Mouse (Mus musculus) liver, embryonic 14.5 days (tissue): Measurements from ENCODE around the gene Nktr. TPM values are rescaled to one million over a fixed set of nuclear protein-coding genes. Genes with fewer than 3 reads are reported as not detected.

Experiments used
- ATAC-seq: fragments of 200-750 bp; cut with Nextera tagmentation; 2 replicates; pipeline ENCODE4 v1.8.0; 2017; ENCODE audit warnings: moderate number of reproducible peaks, mild to moderate bottlenecking, moderate library complexity; ENCODE audit not compliant: insufficient read depth
- DNase-seq, 3 experiments: peaks; one replicate each; pipeline ENCODE4 v3.0.0-alpha.2; 2012 to 2013; ENCODE audit warnings: low read depth in 3 of 3, low spot score in 3 of 3
- H3K27ac ChIP-seq: fragments of 300-500 bp; sonication (generic); 2 replicates; pipeline ENCODE4 v1.5.1; 2014; ENCODE audit warnings: moderate library complexity, mild to moderate bottlenecking, control low read depth, inconsistent platforms
- H3K27me3 ChIP-seq: fragments of 300-500 bp; sonication (generic); 2 replicates; pipeline ENCODE4 v1.6.1; 2014; ENCODE audit warnings: mild to moderate bottlenecking, low read length, moderate library complexity; ENCODE audit not compliant: control insufficient read depth, insufficient read depth
- H3K36me3 ChIP-seq: fragments of 300-500 bp; sonication (generic); replicated peaks from 2 replicates; pipeline ENCODE4 v1.6.1; 2014; ENCODE audit warnings: low read depth; ENCODE audit not compliant: control insufficient read depth, insufficient read depth
- H3K4me1 ChIP-seq, 2 experiments: fragments of 200-500 bp in 1 of 2; fragments of 300-500 bp in 1 of 2; sonication (generic) in 1 of 2; replicated peaks; 2 replicates each; pipeline ENCODE4 v1.6.1; 2012 to 2014; ENCODE audit warnings: antibody characterized with exemption in 1 of 2, inconsistent platforms in 1 of 2, low read length in 1 of 2; ENCODE audit not compliant: control insufficient read depth in 2 of 2, insufficient read depth in 2 of 2
- H3K4me2 ChIP-seq: fragments of 300-500 bp; sonication (generic); 2 replicates; pipeline ENCODE4 v1.6.1; 2014; ENCODE audit warnings: low read depth, mild to moderate bottlenecking, control low read depth, moderate library complexity
- H3K4me3 ChIP-seq, 2 experiments: fragments of 200-500 bp in 1 of 2; fragments of 300-500 bp in 1 of 2; sonication (generic) in 1 of 2; 2 replicates each; pipeline ENCODE4 v1.5.1; 2012 to 2014; ENCODE audit warnings: low read depth in 2 of 2, low read length in 2 of 2, mild to moderate bottlenecking in 2 of 2, control low read depth in 1 of 2, inconsistent platforms in 1 of 2, moderate library complexity in 1 of 2; ENCODE audit not compliant: insufficient read depth in 1 of 2
- H3K9ac ChIP-seq: fragments of 300-500 bp; sonication (generic); replicated peaks from 2 replicates; pipeline ENCODE4 v1.6.1; 2014; ENCODE audit warnings: mild to moderate bottlenecking, control low read depth, moderate library complexity
- H3K9me3 ChIP-seq: fragments of 300-500 bp; sonication (generic); 2 replicates; pipeline ENCODE4 v1.6.1; 2016; ENCODE audit warnings: low read length, mixed read lengths; ENCODE audit not compliant: control insufficient read depth
- CTCF ChIP-seq: IDR thresholded peaks from 2 replicates; pipeline ENCODE4 v1.5.1; 2016; ENCODE audit warnings: antibody characterized with exemption, low read depth, control low read depth
- EP300 ChIP-seq: IDR thresholded peaks from 2 replicates; pipeline ENCODE4 v1.6.1; 2016; ENCODE audit warnings: antibody characterized with exemption, low read depth
- WGBS: fragments of 180-500 bp; shearing (Covaris S2); extraction: QIAGEN DNeasy Blood & Tissue Kit; methylation state at CpG from one replicate; pipeline ENCODE4 v1.1.7; 2014; ENCODE audit not compliant: insufficient replicate concordance; 5-methylcytosine and 5-hydroxymethylcytosine counted together
- polyA plus RNA-seq, 2 experiments: library from polyadenylated mRNA; depleted of rRNA in 1 of 2; stranded (reverse) in 1 of 2; unstranded in 1 of 2; fragments of >200 nt; fragmentation: Nextera tagmentation in 1 of 2; extraction: Ambion mirVana in 1 of 2; gene quantifications; 2 replicates each; pipeline versions ENCODE4 v1.2.1 to v1.2.3; 2012 to 2014

Nktr gene
- polyA plus RNA-seq, 2 experiments, result 18.5 to 41.5 TPM

DNA sequence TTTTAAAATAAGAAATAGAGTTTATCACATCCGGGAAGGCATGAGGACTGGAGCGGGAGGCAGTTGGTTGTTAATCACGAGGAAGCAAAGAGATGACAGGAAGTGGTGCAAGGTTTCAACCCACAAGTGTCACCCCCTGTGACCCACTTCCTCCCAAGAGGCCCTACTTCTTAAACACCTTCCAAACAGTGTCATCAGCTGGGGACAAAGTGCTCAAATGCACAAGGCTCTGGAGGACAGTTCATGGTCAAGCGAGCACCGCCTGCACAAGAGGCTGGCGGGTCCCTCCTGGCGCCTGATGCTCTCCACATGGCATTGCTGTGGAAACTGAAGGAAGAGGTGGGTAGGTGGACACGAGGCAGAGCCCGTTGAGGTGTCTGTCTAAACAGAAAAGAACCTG is 44.0 kb upstream of the Nktr start:
- Histone ChIP-seq H3K36me3 (no peaks in the 10 kb centered on the region), H3K4me2 (no peak overlapping the region), H3K9ac (no peak overlapping the region), H3K9me3 (no peaks in the 10 kb centered on the region), H3K4me1 (peaks cover 0 to 12% of the 10 kb centered on the region in 2 experiments; a peak in 2 of 4 replicates), H3K27ac (no peak overlapping the region), H3K27me3 (no peaks in the 10 kb centered on the region; the same call in 1 of the 2 replicates), H3K4me3 (no peak overlapping the region)
- ATAC-seq (no peak), DNase-seq (peak in 1 of 3 experiments; percentile 23)
- WGBS, result 30% methylated on average over 9 of the region's 9 CpGs
- TF ChIP-seq CTCF (no peak), EP300 (no peak)

DNA sequence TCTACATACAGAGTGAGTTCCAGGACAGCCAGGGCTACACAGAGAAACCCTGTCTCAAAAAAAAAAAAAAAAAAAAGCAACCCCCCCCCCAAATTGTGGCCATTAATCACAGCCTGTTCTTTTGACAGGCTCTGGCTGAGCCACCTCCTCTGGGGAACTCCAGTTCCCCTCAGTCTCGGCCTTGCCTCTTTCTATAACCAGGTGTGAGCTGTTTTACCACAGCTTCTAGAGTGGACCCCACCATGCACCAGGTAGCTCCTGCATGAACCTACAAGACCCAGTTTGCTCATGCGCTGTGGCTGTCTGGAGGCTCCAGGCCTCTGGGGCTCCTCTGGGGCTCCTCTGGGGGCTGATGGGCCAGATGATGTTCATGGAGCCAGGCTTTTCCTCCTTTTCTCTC is 43.4 kb upstream of the Nktr start:
- Histone ChIP-seq H3K9ac (no peak overlapping the region), H3K36me3 (no peaks in the 10 kb centered on the region), H3K27ac (no peak overlapping the region), H3K4me2 (no peak overlapping the region), H3K4me1 (peaks cover 0 to 12% of the 10 kb centered on the region in 2 experiments; a peak in 2 of 4 replicates), H3K4me3 (no peak overlapping the region), H3K27me3 (no peaks in the 10 kb centered on the region; the same call in 1 of the 2 replicates), H3K9me3 (no peaks in the 10 kb centered on the region)
- 63% methylated on average over 2 of the region's 2 CpGs for WGBS
- no peak for TF ChIP-seq EP300
- no peak for TF ChIP-seq CTCF
- DNase-seq (no peak), ATAC-seq (no peak)

DNA sequence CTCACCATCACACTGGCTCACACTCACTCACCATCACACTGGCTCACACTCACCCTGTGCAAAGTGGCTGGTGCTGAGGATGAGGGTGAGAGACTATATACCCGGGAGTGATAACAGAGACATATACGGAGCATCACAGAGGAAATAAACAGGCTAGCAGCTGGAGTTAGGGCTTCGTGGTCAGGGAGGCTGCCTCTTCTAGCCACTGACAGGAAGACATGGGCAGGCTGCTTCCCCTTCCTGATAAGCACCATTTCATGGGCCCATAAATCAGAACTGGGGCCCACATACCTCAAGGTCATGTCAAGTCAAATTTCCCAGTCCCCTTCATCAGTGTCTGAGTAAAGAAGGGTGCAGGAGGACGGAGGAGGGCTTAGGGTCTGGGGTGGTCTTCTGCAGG is 41.9 kb upstream of the Nktr start:
- Histone ChIP-seq H3K27ac (no peak overlapping the region), H3K9ac (no peak overlapping the region), H3K36me3 (no peaks in the 10 kb centered on the region), H3K4me3 (no peak overlapping the region), H3K4me2 (no peak overlapping the region), H3K27me3 (no peaks in the 10 kb centered on the region), H3K4me1 (peaks cover 0 to 10% of the 10 kb centered on the region in 2 experiments; a peak in 2 of 4 replicates), H3K9me3 (no peaks in the 10 kb centered on the region)
- DNase-seq, result no peak
- WGBS, result 9% methylated on average over 4 of the region's 4 CpGs
- ATAC-seq, result no peak
- TF ChIP-seq EP300 (no peak), CTCF (no peak)

GRCm38 (mm10) chr9:121677476-121677875 is 41.5 kb upstream of the Nktr start:
- 12% methylated on average over 8 of the region's 8 CpGs for WGBS
- DNase-seq (no peak), ATAC-seq (no peak)

GRCm38 (mm10) chr9:121679549-121679948 is 39.4 kb upstream of the Nktr start:
- Histone ChIP-seq H3K9ac (no peak overlapping the region), H3K36me3 (no peaks in the 10 kb centered on the region), H3K4me3 (no peak overlapping the region), H3K27ac (no peak overlapping the region), H3K27me3 (no peaks in the 10 kb centered on the region), H3K4me2 (no peak overlapping the region), H3K9me3 (no peaks in the 10 kb centered on the region), H3K4me1 (peaks cover 0 to 7% of the 10 kb centered on the region in 2 experiments; a peak in 2 of 4 replicates)
- no peak for ATAC-seq
- 28% methylated on average over 6 of the region's 6 CpGs for WGBS
- DNase-seq, result peak in 1 of 3 experiments; percentile 14
- no peak for TF ChIP-seq EP300
- TF ChIP-seq CTCF, result peak; percentile 85

More at GRCm38 (mm10) chr9:121677476-121677875, 41.5 kb upstream of the Nktr start:
- Histone ChIP-seq H3K9ac (no peak overlapping the region), H3K4me2 (no peak overlapping the region), H3K4me1 (peaks cover 0 to 8% of the 10 kb centered on the region in 2 experiments; a peak in 2 of 4 replicates), H3K4me3 (no peak overlapping the region), H3K9me3 (no peaks in the 10 kb centered on the region), H3K36me3 (no peaks in the 10 kb centered on the region), H3K27ac (no peak overlapping the region), H3K27me3 (no peaks in the 10 kb centered on the region)
- TF ChIP-seq CTCF (no peak), EP300 (no peak)
